Mouse (Mus musculus) forelimb bud, embryonic 11.5 days (tissue): ENCODE results near the gene Mef2b.

ENCODE experiments used
- DNase-seq: peaks from one replicate; pipeline ENCODE4 v3.0.0-alpha.2; 2012; ENCODE audit warnings: low read depth, low spot score

Gene Mef2b

GRCm38 (mm10) chr8:70134086-70134485 is 5.4 kb upstream of the Mef2b start:
- DNase-seq, result no peak

GRCm38 (mm10) chr8:70134931-70135330 is 4.6 kb upstream of the Mef2b start:
- DNase-seq, result no peak

GRCm38 (mm10) chr8:70136591-70136990 is 2.9 kb upstream of the Mef2b start:
- DNase-seq, result no peak

GRCm38 (mm10) chr8:70137890-70138289 is 1.6 kb upstream of the Mef2b start:
- no peak for DNase-seq

GRCm38 (mm10) chr8:70139981-70140380 is 470 bp downstream of the Mef2b start:
- DNase-seq, result no peak

GRCm38 (mm10) chr8:70147678-70148607 is 8.4 kb downstream of the Mef2b start:
- no peak for DNase-seq

GRCm38 (mm10) chr8:70150158-70150557 is 10.6 kb downstream of the Mef2b start:
- no peak for DNase-seq

GRCm38 (mm10) chr8:70152537-70153257 is 13.2 kb downstream of the Mef2b start:
- peak; percentile 76 for DNase-seq

GRCm38 (mm10) chr8:70157240-70157800 is 17.8 kb downstream of the Mef2b start:
- DNase-seq, result no peak

- DNase-seq, result peak; percentile 71
Measured at GRCm38 (mm10) chr8:70158069-70158853, 18.8 kb downstream of the Mef2b start.

- DNase-seq, result no peak
Measured at GRCm38 (mm10) chr8:70159211-70159610, 19.7 kb downstream of the Mef2b start.

GRCm38 (mm10) chr8:70160015-70160414 is 20.5 kb downstream of the Mef2b start:
- no peak for DNase-seq

GRCm38 (mm10) chr8:70163316-70163715 is 23.8 kb downstream of the Mef2b start:
- DNase-seq, result no peak

- DNase-seq, result peak; percentile 75
Measured at GRCm38 (mm10) chr8:70166504-70167110, 27.1 kb downstream of the Mef2b start.

GRCm38 (mm10) chr8:70170116-70170515 is 30.6 kb downstream of the Mef2b start:
- DNase-seq, result no peak

GRCm38 (mm10) chr8:70170748-70171147 is 31.2 kb downstream of the Mef2b start:
- no peak for DNase-seq

- no peak for DNase-seq
Measured at GRCm38 (mm10) chr8:70171240-70171639, 31.7 kb downstream of the Mef2b start.

GRCm38 (mm10) chr8:70172043-70172681 is 32.7 kb downstream of the Mef2b start, which contains the start of gene Tmem161a:
Gene Tmem161a (plus strand): TSS chr8:70172356.
- peak; percentile 93 for DNase-seq

- DNase-seq, result no peak
Measured at GRCm38 (mm10) chr8:70173320-70173719, 33.8 kb downstream of the Mef2b start.

- no peak for DNase-seq
Measured at GRCm38 (mm10) chr8:70174079-70174478, 34.6 kb downstream of the Mef2b start.

- no peak for DNase-seq
Measured at GRCm38 (mm10) chr8:70178231-70178630, 38.7 kb downstream of the Mef2b start.
